Mouse (Mus musculus): ENCODE data around the gene Traf7. TPM values are rescaled to one million over a fixed set of nuclear protein-coding genes. Genes with fewer than 3 reads are reported as not detected.

Gene Traf7
- polyA plus RNA-seq, 1 experiment, result 108 TPM

DNA sequence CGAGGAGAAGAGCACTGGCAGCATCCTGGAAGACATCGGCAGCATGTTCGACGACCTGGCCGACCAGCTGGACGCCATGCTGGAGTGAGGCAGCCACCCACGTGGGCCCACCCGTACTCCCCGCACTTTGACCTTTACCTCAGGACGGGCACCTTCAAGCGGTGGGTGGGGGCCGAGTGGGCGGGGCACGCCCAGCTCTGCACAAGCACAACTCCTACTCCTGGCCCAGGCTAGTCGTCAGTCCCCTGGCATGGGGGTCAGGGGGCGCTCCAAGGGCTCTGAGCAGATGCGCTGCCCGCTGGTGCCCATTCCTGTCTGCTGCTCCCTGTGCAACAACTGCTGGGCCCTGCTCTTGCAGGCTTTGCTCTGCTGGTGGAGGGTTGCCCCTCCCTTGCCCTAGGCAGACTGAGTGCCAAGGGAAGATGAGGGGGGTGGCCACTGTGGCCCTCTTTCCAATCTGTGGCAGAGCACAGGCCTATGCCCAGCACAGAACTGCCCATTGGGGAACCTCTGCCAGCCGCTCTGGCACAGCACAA is 20.5 kb downstream of the Traf7 start:
- 75% methylated on average over 19 of the region's 19 CpGs for WGBS
- no peak for TF ChIP-seq CTCF (IDR thresholded peaks at IDR 0.05; ENCODE audit: control insufficient read depth, insufficient read depth, low read length)
- TF ChIP-seq POLR2A (IDR thresholded peaks at IDR 0.05; ENCODE audit: borderline replicate concordance, control insufficient read depth, low read depth, low read length), result no peak
- H3K4me1 ChIP-seq (ENCODE audit: control insufficient read depth, insufficient read depth, low read length), result no peaks in the 10 kb centered on the region
- H3K27ac ChIP-seq (ENCODE audit: control insufficient read depth, insufficient read depth, low read depth, low read length, poor library complexity), result no peak overlapping the region
- no peak overlapping the region for H3K4me3 ChIP-seq (replicated peaks; ENCODE audit: control insufficient read depth, low read depth, low read length)

GRCm38 (mm10) chr17:24506332-24507070 is 21.2 kb downstream of the Traf7 start:
- H3K27ac ChIP-seq (ENCODE audit: control insufficient read depth, insufficient read depth, low read depth, low read length, poor library complexity), result no peak overlapping the region
- no peak for TF ChIP-seq POLR2A (IDR thresholded peaks at IDR 0.05; ENCODE audit: borderline replicate concordance, control insufficient read depth, low read depth, low read length)
- TF ChIP-seq CTCF (IDR thresholded peaks at IDR 0.05; ENCODE audit: control insufficient read depth, insufficient read depth, low read length), result no peak
- H3K4me3 ChIP-seq (replicated peaks; ENCODE audit: control insufficient read depth, low read depth, low read length), result no peak overlapping the region
- no peaks in the 10 kb centered on the region; the same call in 1 of the 2 replicates for H3K4me1 ChIP-seq (ENCODE audit: control insufficient read depth, insufficient read depth, low read length)
- WGBS, result 60% methylated on average over 36 of the region's 36 CpGs

DNA sequence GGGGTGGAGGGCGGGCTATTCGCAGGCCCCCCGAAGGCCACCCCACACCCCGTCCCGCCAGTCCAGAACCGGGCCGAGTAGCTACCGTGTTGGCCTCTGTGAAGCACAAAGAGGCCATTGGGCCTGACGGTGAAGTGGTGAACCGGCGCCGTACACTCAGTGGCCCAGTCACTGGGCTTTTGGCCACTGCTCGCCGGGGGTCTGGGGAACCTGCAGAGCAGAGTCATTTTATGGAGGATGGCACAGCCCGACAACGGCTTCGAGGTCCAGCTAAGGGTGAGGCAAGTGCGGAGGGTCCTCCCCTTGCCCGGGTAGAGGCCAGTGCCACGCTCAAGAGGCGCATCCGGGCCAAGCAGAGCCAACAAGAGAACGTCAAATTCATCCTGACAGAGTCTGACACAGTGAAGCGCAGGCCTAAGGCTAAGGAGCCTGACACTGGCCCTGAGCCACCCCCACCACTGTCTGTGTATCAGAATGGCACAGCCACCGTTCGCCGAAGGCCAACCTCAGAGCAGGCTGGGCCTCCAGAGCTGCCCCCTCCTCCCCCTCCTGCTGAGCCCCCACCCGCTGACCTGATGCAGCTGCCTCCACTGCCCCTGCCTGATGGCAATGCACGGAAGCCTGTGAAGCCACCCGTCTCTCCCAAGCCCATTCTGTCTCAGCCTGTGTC is 22.3 kb downstream of the Traf7 start:
- TF ChIP-seq CTCF (IDR thresholded peaks at IDR 0.05; ENCODE audit: control insufficient read depth, insufficient read depth, low read length) (no peak), POLR2A (IDR thresholded peaks at IDR 0.05; ENCODE audit: borderline replicate concordance, control insufficient read depth, low read depth, low read length) (no peak)
- Histone ChIP-seq H3K27ac (ENCODE audit: control insufficient read depth, insufficient read depth, low read depth, low read length, poor library complexity) (no peak overlapping the region), H3K4me3 (replicated peaks; ENCODE audit: control insufficient read depth, low read depth, low read length) (no peak overlapping the region), H3K4me1 (ENCODE audit: control insufficient read depth, insufficient read depth, low read length) (no peaks in the 10 kb centered on the region; the same call in 1 of the 2 replicates)
- 93% methylated on average over 30 of the region's 30 CpGs for WGBS

DNA sequence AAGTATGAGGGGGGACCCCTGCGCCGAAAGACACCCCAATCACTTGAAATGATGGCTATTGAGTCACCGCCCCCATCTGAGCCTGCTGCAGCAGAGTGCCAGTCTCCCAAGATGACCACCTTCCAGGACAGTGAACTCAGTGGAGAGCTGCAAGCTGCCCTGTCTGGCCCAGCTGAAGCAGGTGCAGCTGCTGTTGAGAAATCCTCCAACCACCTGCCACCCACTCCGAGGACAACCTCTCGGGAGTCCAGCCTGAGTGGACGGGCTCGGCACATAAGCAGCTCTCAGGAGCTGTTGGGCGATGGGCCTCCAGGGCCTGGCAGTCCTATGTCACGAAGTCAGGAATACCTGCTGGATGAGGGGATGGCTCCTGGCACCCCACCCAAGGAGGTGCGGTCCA is 23.7 kb downstream of the Traf7 start:
- no peak overlapping the region for H3K27ac ChIP-seq (ENCODE audit: control insufficient read depth, insufficient read depth, low read depth, low read length, poor library complexity)
- H3K4me3 ChIP-seq (replicated peaks; ENCODE audit: control insufficient read depth, low read depth, low read length), result no peak overlapping the region
- TF ChIP-seq POLR2A (IDR thresholded peaks at IDR 0.05; ENCODE audit: borderline replicate concordance, control insufficient read depth, low read depth, low read length), result no peak
- no peak for TF ChIP-seq CTCF (IDR thresholded peaks at IDR 0.05; ENCODE audit: control insufficient read depth, insufficient read depth, low read length)
- no peaks in the 10 kb centered on the region; the same call in 1 of the 2 replicates for H3K4me1 ChIP-seq (ENCODE audit: control insufficient read depth, insufficient read depth, low read length)
- 87% methylated on average over 10 of the region's 10 CpGs for WGBS

- WGBS, result 63% methylated on average over 11 of the region's 11 CpGs
- TF ChIP-seq POLR2A (IDR thresholded peaks at IDR 0.05; ENCODE audit: borderline replicate concordance, control insufficient read depth, low read depth, low read length) (no peak), CTCF (IDR thresholded peaks at IDR 0.05; ENCODE audit: control insufficient read depth, insufficient read depth, low read length) (peak; percentile 30; the same call in 1 of the 2 replicates)
- peaks cover 2% of the 10 kb centered on the region; the same call in 1 of the 2 replicates for H3K4me1 ChIP-seq (ENCODE audit: control insufficient read depth, insufficient read depth, low read length)
- H3K4me3 ChIP-seq (replicated peaks; ENCODE audit: control insufficient read depth, low read depth, low read length), result no peak overlapping the region
- H3K27ac ChIP-seq (ENCODE audit: control insufficient read depth, insufficient read depth, low read depth, low read length, poor library complexity), result no peak overlapping the region
These were observed 25.5 kb downstream of the Traf7 start for GRCm38 (mm10) chr17:24502208-24502607.

DNA sequence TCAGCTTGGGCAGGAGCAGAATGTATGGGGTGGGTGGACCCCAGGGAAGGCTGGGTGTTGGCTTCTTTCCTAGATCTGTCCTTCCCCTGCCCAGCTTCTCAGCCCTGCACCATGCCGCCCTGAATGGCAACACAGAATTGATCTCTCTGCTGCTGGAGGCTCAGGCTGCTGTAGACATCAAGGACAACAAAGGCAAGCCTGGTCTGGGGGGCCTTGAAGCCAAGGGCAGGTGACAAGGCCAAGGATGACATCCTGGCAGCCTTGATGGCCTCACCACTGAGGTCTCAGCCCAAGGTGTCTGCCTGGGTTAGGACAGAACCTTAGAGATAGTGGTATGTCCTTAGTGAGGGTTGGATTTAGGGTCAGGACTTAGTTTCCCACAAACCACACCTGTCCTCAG is 31.7 kb downstream of the Traf7 start:
- peaks cover 2% of the 10 kb centered on the region; the same call in 1 of the 2 replicates for H3K4me1 ChIP-seq (ENCODE audit: control insufficient read depth, insufficient read depth, low read length)
- TF ChIP-seq POLR2A (IDR thresholded peaks at IDR 0.05; ENCODE audit: borderline replicate concordance, control insufficient read depth, low read depth, low read length) (no peak), CTCF (IDR thresholded peaks at IDR 0.05; ENCODE audit: control insufficient read depth, insufficient read depth, low read length) (no peak)
- 80% methylated on average over 1 of the region's 1 CpGs for WGBS
- H3K27ac ChIP-seq (ENCODE audit: control insufficient read depth, insufficient read depth, low read depth, low read length, poor library complexity), result no peak overlapping the region
- no peak overlapping the region for H3K4me3 ChIP-seq (replicated peaks; ENCODE audit: control insufficient read depth, low read depth, low read length)

- Histone ChIP-seq H3K4me1 (ENCODE audit: control insufficient read depth, insufficient read depth, low read length) (peaks cover 2% of the 10 kb centered on the region; the same call in 1 of the 2 replicates), H3K27ac (ENCODE audit: control insufficient read depth, insufficient read depth, low read depth, low read length, poor library complexity) (no peak overlapping the region), H3K4me3 (replicated peaks; ENCODE audit: control insufficient read depth, low read depth, low read length) (no peak overlapping the region)
- TF ChIP-seq POLR2A (IDR thresholded peaks at IDR 0.05; ENCODE audit: borderline replicate concordance, control insufficient read depth, low read depth, low read length) (no peak), CTCF (IDR thresholded peaks at IDR 0.05; ENCODE audit: control insufficient read depth, insufficient read depth, low read length) (no peak)
- WGBS, result 64% methylated on average over 3 of the region's 3 CpGs
These were observed 32.3 kb downstream of the Traf7 start for GRCm38 (mm10) chr17:24495443-24495842.

- Histone ChIP-seq H3K27ac (ENCODE audit: control insufficient read depth, insufficient read depth, low read depth, low read length, poor library complexity) (no peak overlapping the region), H3K4me3 (replicated peaks; ENCODE audit: control insufficient read depth, low read depth, low read length) (no peak overlapping the region), H3K4me1 (ENCODE audit: control insufficient read depth, insufficient read depth, low read length) (peaks cover 2% of the 10 kb centered on the region; the same call in 1 of the 2 replicates)
- TF ChIP-seq POLR2A (IDR thresholded peaks at IDR 0.05; ENCODE audit: borderline replicate concordance, control insufficient read depth, low read depth, low read length) (no peak), CTCF (IDR thresholded peaks at IDR 0.05; ENCODE audit: control insufficient read depth, insufficient read depth, low read length) (peak; percentile 50; the same call in 1 of the 2 replicates)
- WGBS, result 52% methylated on average over 2 of the region's 2 CpGs
These were observed 33.0 kb downstream of the Traf7 start for GRCm38 (mm10) chr17:24494627-24495335.
